Mouse (Mus musculus) brain, embryonic 14.5 days (tissue): Measurements from ENCODE around the gene Tbpl2.

Experiments used
- CTCF ChIP-seq: fragments of 200-500 bp; IDR thresholded peaks from 2 replicates; pipeline ENCODE4 v1.5.1; 2012; ENCODE audit warnings: inconsistent platforms, mild to moderate bottlenecking, moderate library complexity, borderline replicate concordance; ENCODE audit not compliant: insufficient read depth, insufficient read length; ENCODE audit errors: extremely low read depth
- POLR2A ChIP-seq: fragments of 200-500 bp; IDR thresholded peaks from 2 replicates; pipeline ENCODE4 v1.6.1; 2012; ENCODE audit warnings: mild to moderate bottlenecking, inconsistent platforms, borderline replicate concordance; ENCODE audit not compliant: poor library complexity, insufficient read depth, insufficient read length, severe bottlenecking; ENCODE audit errors: extremely low read depth

DNA sequence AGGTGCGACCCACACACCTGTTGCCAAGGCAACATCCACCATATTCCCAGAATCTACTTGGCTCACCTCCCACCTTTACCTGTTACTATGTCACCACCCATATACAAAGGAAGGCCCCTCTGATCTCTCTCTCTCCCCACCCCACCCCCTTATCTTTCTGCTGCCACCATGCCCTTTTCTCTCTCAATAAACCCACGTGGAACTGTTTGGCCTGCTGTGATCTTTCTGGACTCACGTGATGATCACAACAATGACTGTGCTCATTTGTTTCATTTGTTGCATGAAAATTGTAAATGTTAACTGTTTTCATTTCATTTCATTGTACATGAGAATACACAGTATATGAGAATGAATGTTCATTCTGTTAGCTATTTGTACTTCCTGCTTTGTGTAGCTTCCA, 45.9 kb downstream of the Tbpl2 start:
- no peak for TF ChIP-seq CTCF
- TF ChIP-seq POLR2A: no peak
